Mouse (Mus musculus): ENCODE measurements around the gene Zfp462.

Gene Zfp462

GRCm38 (mm10) chr4:55049938-55050610, 105.2 kb downstream of the Zfp462 start:
- DNase-seq (ENCODE audit: low read depth): no peak

- no peak for DNase-seq (ENCODE audit: low read depth)
Observed at GRCm38 (mm10) chr4:55051345-55051744, 106.5 kb downstream of the Zfp462 start.

GRCm38 (mm10) chr4:55052686-55053085, 107.8 kb downstream of the Zfp462 start:
- no peak for DNase-seq (ENCODE audit: low read depth)

GRCm38 (mm10) chr4:55057666-55058455, 113.0 kb downstream of the Zfp462 start:
- no peak for DNase-seq (ENCODE audit: low read depth)

- no peak for DNase-seq (ENCODE audit: low read depth)
Observed at GRCm38 (mm10) chr4:55058901-55059300, 114.1 kb downstream of the Zfp462 start.

GRCm38 (mm10) chr4:55066341-55067170, 121.7 kb downstream of the Zfp462 start:
- no peak for DNase-seq (ENCODE audit: low read depth)

GRCm38 (mm10) chr4:55071535-55071934, 126.7 kb downstream of the Zfp462 start:
- no peak for DNase-seq (ENCODE audit: low read depth)

- no peak for DNase-seq (ENCODE audit: low read depth)
Observed at GRCm38 (mm10) chr4:55077133-55077889, 132.5 kb downstream of the Zfp462 start.

GRCm38 (mm10) chr4:55077902-55078716, 133.3 kb downstream of the Zfp462 start:
- DNase-seq (ENCODE audit: low read depth): no peak

- DNase-seq (ENCODE audit: low read depth): no peak
Observed at GRCm38 (mm10) chr4:55079056-55079455, 134.2 kb downstream of the Zfp462 start.

- DNase-seq (ENCODE audit: low read depth): no peak
Observed at GRCm38 (mm10) chr4:55084080-55084688, 139.3 kb downstream of the Zfp462 start.

- no peak for DNase-seq (ENCODE audit: low read depth)
Observed at GRCm38 (mm10) chr4:55088153-55088552, 143.3 kb downstream of the Zfp462 start.

GRCm38 (mm10) chr4:55088922-55089321, 144.1 kb downstream of the Zfp462 start:
- no peak for DNase-seq (ENCODE audit: low read depth)

GRCm38 (mm10) chr4:55097157-55097556, 152.3 kb downstream of the Zfp462 start:
- no peak for DNase-seq (ENCODE audit: low read depth)

GRCm38 (mm10) chr4:55098366-55098765, 153.5 kb downstream of the Zfp462 start:
- no peak for DNase-seq (ENCODE audit: low read depth)

GRCm38 (mm10) chr4:55100851-55101250, 156.0 kb downstream of the Zfp462 start:
- DNase-seq (ENCODE audit: low read depth): no peak

GRCm38 (mm10) chr4:55101601-55102000, 156.8 kb downstream of the Zfp462 start:
- no peak for DNase-seq (ENCODE audit: low read depth)

- DNase-seq (ENCODE audit: low read depth): no peak
Observed at GRCm38 (mm10) chr4:55102382-55102781, 157.5 kb downstream of the Zfp462 start.

GRCm38 (mm10) chr4:55103575-55103974, 158.7 kb downstream of the Zfp462 start:
- no peak for DNase-seq (ENCODE audit: low read depth)

- no peak for DNase-seq (ENCODE audit: low read depth)
Observed at GRCm38 (mm10) chr4:55117839-55118487, 173.1 kb downstream of the Zfp462 start.

All from c-Kit-positive CD71-negative TER-119-negative erythroid progenitor cells, embryonic 14.5 days (primary cell).